In the genomic region with DNA sequence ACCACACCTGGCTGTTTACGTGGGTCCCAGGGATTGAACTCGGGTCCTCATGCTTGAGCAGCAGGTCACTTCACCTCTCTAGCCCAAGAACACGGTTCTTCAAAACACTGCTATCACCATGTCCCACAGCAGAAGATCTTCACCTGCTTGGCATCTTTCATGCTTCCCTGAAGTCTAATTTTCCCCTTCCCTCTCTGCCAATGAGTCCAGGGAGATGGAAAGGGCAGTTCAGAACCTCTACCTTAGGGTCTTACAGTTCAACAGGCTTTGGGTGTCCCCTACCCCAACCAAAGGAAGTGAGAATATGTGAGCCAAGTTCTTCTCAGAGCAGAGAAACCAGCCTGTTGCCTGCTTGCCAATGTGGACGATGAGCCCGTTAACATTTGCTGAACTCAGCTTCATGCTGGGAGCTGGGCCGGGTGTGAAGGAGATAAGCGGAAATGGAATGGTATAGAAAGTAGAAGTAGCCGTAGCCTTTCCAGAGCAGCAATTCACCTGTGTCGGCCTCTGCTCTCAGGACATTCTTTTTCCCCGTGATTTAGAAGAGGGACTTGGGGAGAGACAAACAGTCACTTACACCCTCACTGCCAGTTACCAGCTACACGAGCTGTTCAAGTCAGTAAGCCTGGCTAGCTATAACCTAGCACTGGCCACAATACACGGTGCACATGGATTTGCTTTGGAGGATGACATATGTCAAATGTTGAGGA, we compare ENCODE assay signal across 17 mouse cellular contexts. TPM values are rescaled to one million over a fixed set of nuclear protein-coding genes. Genes with fewer than 3 reads are reported as not detected.
DNase-seq lines count a peak whose midpoint lies in the region; ATAC-seq and TF ChIP-seq lines count a peak whose summit lies in the region.
"Had no signal": no experiment of that assay in that cellular context is flagged by ENCODE, and none has a peak within 500 bp of the region (broad histone marks: within the 10 kb centered on the region; RNA-seq: fewer than 3 reads in every experiment).

No protein-coding gene starts in this region.

- no peaks in the 10 kb centered on the region for H3K36me3 ChIP-seq in hindbrain, embryonic 15.5 days
- no peaks in the 10 kb centered on the region for H3K36me3 ChIP-seq in hindbrain, embryonic 11.5 days (ENCODE audit: control insufficient read depth, insufficient read depth, low read length)
- no peaks in the 10 kb centered on the region for H3K36me3 ChIP-seq in midbrain, embryonic 11.5 days (ENCODE audit: control insufficient read depth, insufficient read depth, low read length)
- H3K36me3 ChIP-seq in midbrain, embryonic 10.5 days: no peaks in the 10 kb centered on the region
- no peaks in the 10 kb centered on the region for H3K36me3 ChIP-seq in midbrain, postnatal 0 days (ENCODE audit: insufficient read depth, low read length)
- H3K36me3 ChIP-seq: embryonic facial prominence, embryonic 10.5 days had no signal

- 84% methylated on average over 12 of the region's 12 CpGs for whole genome bisulfite sequencing in hindbrain, embryonic 15.5 days
- WGBS in hindbrain, embryonic 11.5 days: 88% methylated on average over 12 of the region's 12 CpGs
- 89% methylated on average over 12 of the region's 12 CpGs for WGBS in midbrain, embryonic 11.5 days
- 89% methylated on average over 12 of the region's 12 CpGs for whole genome bisulfite sequencing in midbrain, embryonic 10.5 days
- 84% methylated on average over 12 of the region's 12 CpGs for WGBS in midbrain, postnatal 0 days

- ATAC-seq in hindbrain, embryonic 15.5 days (ENCODE audit: low FRiP score, low read depth): peak; percentile 28; the same call in 1 of the 2 replicates
- no peak for ATAC-seq in hindbrain, embryonic 11.5 days (ENCODE audit: low FRiP score)
- no peak for ATAC-seq in midbrain, embryonic 11.5 days (ENCODE audit: low FRiP score)
- ATAC-seq in midbrain, postnatal 0 days (ENCODE audit: low FRiP score): no peak

- H3K27ac ChIP-seq in hindbrain, embryonic 15.5 days (replicated peaks): peak overlapping the region; percentile 38
- no peak overlapping the region for H3K27ac ChIP-seq in hindbrain, embryonic 11.5 days (ENCODE audit: low read depth, low read length)
- no peak overlapping the region for H3K27ac ChIP-seq in midbrain, embryonic 11.5 days (ENCODE audit: low read depth, low read length)
- H3K27ac ChIP-seq in midbrain, embryonic 10.5 days (replicated peaks): no peak overlapping the region
- H3K27ac ChIP-seq in midbrain, postnatal 0 days (ENCODE audit: low read depth, low read length): peak overlapping the region; percentile 60; the same call in 1 of the 2 replicates
- H3K27ac ChIP-seq: embryonic facial prominence, embryonic 10.5 days had no signal

- H3K9me3 ChIP-seq in hindbrain, embryonic 15.5 days: no peaks in the 10 kb centered on the region
- no peaks in the 10 kb centered on the region for H3K9me3 ChIP-seq in hindbrain, embryonic 11.5 days (ENCODE audit: control insufficient read depth, low read length)
- no peaks in the 10 kb centered on the region for H3K9me3 ChIP-seq in midbrain, embryonic 11.5 days (ENCODE audit: control insufficient read depth, low read length)
- H3K9me3 ChIP-seq in midbrain, embryonic 10.5 days (replicated peaks): no peaks in the 10 kb centered on the region
- no peaks in the 10 kb centered on the region for H3K9me3 ChIP-seq in midbrain, postnatal 0 days (ENCODE audit: low read length)
- H3K9me3 ChIP-seq: embryonic facial prominence, embryonic 10.5 days had no signal

- no peak overlapping the region for H3K4me2 ChIP-seq in hindbrain, embryonic 15.5 days
- H3K4me2 ChIP-seq in hindbrain, embryonic 11.5 days (replicated peaks; ENCODE audit: low read depth, low read length): no peak overlapping the region
- no peak overlapping the region for H3K4me2 ChIP-seq in midbrain, embryonic 11.5 days
- no peak overlapping the region for H3K4me2 ChIP-seq in midbrain, postnatal 0 days (ENCODE audit: low read depth, low read length, poor library complexity, severe bottlenecking)
- H3K4me2 ChIP-seq: liver, embryonic 11.5 days had no signal

- no peak overlapping the region for H3K4me3 ChIP-seq in hindbrain, embryonic 15.5 days
- no peak overlapping the region for H3K4me3 ChIP-seq in hindbrain, embryonic 11.5 days (ENCODE audit: low read depth, low read length)
- H3K4me3 ChIP-seq in midbrain, embryonic 11.5 days (ENCODE audit: low read depth, low read length): no peak overlapping the region
- H3K4me3 ChIP-seq in midbrain, embryonic 10.5 days: no peak overlapping the region
- H3K4me3 ChIP-seq in midbrain, postnatal 0 days (ENCODE audit: low read depth, low read length): no peak overlapping the region
- H3K4me3 ChIP-seq: embryonic facial prominence, embryonic 10.5 days had no signal

- no peak for TF ChIP-seq CTCF in midbrain, postnatal 0 days (IDR thresholded peaks at IDR 0.05)

- H3K27me3 ChIP-seq in hindbrain, embryonic 15.5 days: no peaks in the 10 kb centered on the region
- no peaks in the 10 kb centered on the region for H3K27me3 ChIP-seq in hindbrain, embryonic 11.5 days (ENCODE audit: control insufficient read depth, insufficient read depth, low read length)
- no peaks in the 10 kb centered on the region for H3K27me3 ChIP-seq in midbrain, embryonic 11.5 days (ENCODE audit: control insufficient read depth, insufficient read depth, low read length)
- H3K27me3 ChIP-seq in midbrain, embryonic 10.5 days (ENCODE audit: low read depth, poor library complexity, severe bottlenecking): no peaks in the 10 kb centered on the region
- no peaks in the 10 kb centered on the region for H3K27me3 ChIP-seq in midbrain, postnatal 0 days (ENCODE audit: insufficient read depth, low read length)
- H3K27me3 ChIP-seq: CH12.LX had no signal

- H3K9ac ChIP-seq in hindbrain, embryonic 15.5 days: no peak overlapping the region
- no peak overlapping the region for H3K9ac ChIP-seq in hindbrain, embryonic 11.5 days (ENCODE audit: low read depth, low read length)
- H3K9ac ChIP-seq in midbrain, embryonic 11.5 days (ENCODE audit: low read length): no peak overlapping the region
- no peak overlapping the region for H3K9ac ChIP-seq in midbrain, postnatal 0 days (replicated peaks; ENCODE audit: low read length, poor library complexity, severe bottlenecking)

- peak; percentile 53 to 54 for DNase-seq in cerebellum, adult 18-20 months
- DNase-seq in cerebellum, postnatal 4 days (ENCODE audit: low spot score in 2 of 2): no peak
- no peak for DNase-seq in hindbrain, embryonic 11.5 days (ENCODE audit: low spot score)
- DNase-seq in midbrain, embryonic 11.5 days (ENCODE audit: low spot score, missing footprints): peak; percentile 73
- no peak for DNase-seq in midbrain, embryonic 10.5 days (ENCODE audit: low spot score)
- no peak for DNase-seq in midbrain, postnatal 0 days (ENCODE audit: low spot score)
- DNase-seq in layer of hippocampus, adult 9-11 months: no peak
- DNase-seq: gastrocnemius, postnatal 25 days; heart, postnatal 10 days; kidney, adult 9 months; kidney, postnatal 36 days; lung, postnatal 10 days; thymus, adult 18-20 months had no signal

- peaks cover 14% of the 10 kb centered on the region; the same call in 1 of the 2 replicates for H3K4me1 ChIP-seq in hindbrain, embryonic 15.5 days (replicated peaks)
- H3K4me1 ChIP-seq in hindbrain, embryonic 11.5 days (replicated peaks; ENCODE audit: control insufficient read depth, insufficient read depth, low read length): no peaks in the 10 kb centered on the region
- H3K4me1 ChIP-seq in midbrain, embryonic 11.5 days (ENCODE audit: control insufficient read depth, insufficient read depth, low read length): peaks cover 2% of the 10 kb centered on the region; the same call in 1 of the 2 replicates
- peaks cover 11% of the 10 kb centered on the region for H3K4me1 ChIP-seq in midbrain, embryonic 10.5 days
- no peaks in the 10 kb centered on the region; the same call in 1 of the 2 replicates for H3K4me1 ChIP-seq in midbrain, postnatal 0 days (ENCODE audit: insufficient read depth, low read length)
- H3K4me1 ChIP-seq: embryonic facial prominence, embryonic 10.5 days had no signal

RNA-seq across cellular contexts. Expression of a gene that starts 21.2 kb away (rescaled TPM):
- polyA plus RNA-seq in hindbrain, embryonic 15.5 days (2015; fragmentation: Nextera tagmentation; extraction: Ambion mirVana): 0.10 TPM in 1 of 2 replicates, not detected in the other
- not detected in 2 replicates for polyA plus RNA-seq in hindbrain, embryonic 11.5 days (2014; fragmentation: Nextera tagmentation; extraction: Ambion mirVana)
- polyA plus RNA-seq in midbrain, embryonic 11.5 days (2014; fragmentation: Nextera tagmentation; extraction: Ambion mirVana): not detected in 2 replicates
- not detected in 2 replicates for polyA plus RNA-seq in midbrain, embryonic 10.5 days (2016; fragmentation: Nextera tagmentation; extraction: Ambion mirVana)
- total RNA-seq in midbrain, postnatal 0 days (2014; rRNA removed): not detected in 2 replicates
- 0.22 TPM in 1 of 2 replicates, not detected in the other for polyA plus RNA-seq in midbrain, postnatal 0 days (2015; fragmentation: Nextera tagmentation; extraction: Ambion mirVana)
- polyA plus RNA-seq: liver, embryonic 11.5 days had no signal

RNA-seq across cellular contexts. Expression of a gene that starts 30.8 kb away (rescaled TPM):
- polyA plus RNA-seq in hindbrain, embryonic 15.5 days (2015; fragmentation: Nextera tagmentation; extraction: Ambion mirVana): 0.30 and 0.47 TPM in 2 replicates
- 0.13 and 0.37 TPM in 2 replicates for polyA plus RNA-seq in hindbrain, embryonic 11.5 days (2014; fragmentation: Nextera tagmentation; extraction: Ambion mirVana)
- 0.18 and 0.25 TPM in 2 replicates for polyA plus RNA-seq in midbrain, embryonic 11.5 days (2014; fragmentation: Nextera tagmentation; extraction: Ambion mirVana)
- 0.20 TPM in 2 replicates for polyA plus RNA-seq in midbrain, embryonic 10.5 days (2016; fragmentation: Nextera tagmentation; extraction: Ambion mirVana)
- total RNA-seq in midbrain, postnatal 0 days (2014; rRNA removed): 1.3 and 1.7 TPM in 2 replicates
- polyA plus RNA-seq in midbrain, postnatal 0 days (2015; fragmentation: Nextera tagmentation; extraction: Ambion mirVana): 0.33 and 0.56 TPM in 2 replicates

Comparison
In these comparisons a context has a peak if more than half of its experiments do, and no peak if none do; other contexts are left out.
1. DNase-seq: peak in cerebellum, adult 18-20 months (2 of 2) and midbrain, embryonic 11.5 days (single experiment); none in cerebellum, postnatal 4 days (0 of 2), hindbrain, embryonic 11.5 days (single experiment), midbrain, embryonic 10.5 days (single experiment), midbrain, postnatal 0 days (single experiment) and layer of hippocampus, adult 9-11 months (single experiment).
2. H3K27ac ChIP-seq: peak in hindbrain, embryonic 15.5 days (single experiment) and midbrain, postnatal 0 days (single experiment); none in hindbrain, embryonic 11.5 days (single experiment), midbrain, embryonic 11.5 days (single experiment) and midbrain, embryonic 10.5 days (single experiment).